Mouse (Mus musculus): ENCODE measurements at regions not wholly inside any gene's neighbourhood (a gene's known extent, or its start where the extent isn't known, plus 50 kb on each side); places are given as distances from the start of the nearest gene placed in this dataset.

- TF ChIP-seq CTCF (IDR thresholded peaks at IDR 0.05; ENCODE audit: insufficient read depth, low read length) (no peak), POLR2A (IDR thresholded peaks at IDR 0.05; ENCODE audit: borderline replicate concordance, extremely low read depth, low read depth, low read length) (no peak)
Measured at GRCm38 (mm10) chr15:59798486-59798885, 217.9 kb downstream of the 4933412E24Rik start.

Data from lung, adult 2 months (tissue).